Comparison of ENCODE assay signal across 18 mouse cellular contexts in genomic region chr7:134990911-134991310, GRCm38 (mm10). TPM values are rescaled to one million over a fixed set of nuclear protein-coding genes. Genes with fewer than 3 reads are reported as not detected.
"Had no signal": no experiment of that assay in that cellular context is flagged by ENCODE, and none has a peak within 500 bp of the region (broad histone marks: within the 10 kb centered on the region; RNA-seq: fewer than 3 reads in every experiment).

No protein-coding gene starts in this region.

- H3K27me3 ChIP-seq: liver, embryonic 13.5 days had no signal

- H3K36me3 ChIP-seq: liver, embryonic 13.5 days had no signal

- H3K9me3 ChIP-seq: liver, embryonic 13.5 days had no signal

- H3K27ac ChIP-seq: left cerebral cortex, adult 2 months; liver, embryonic 13.5 days had no signal

- H3K4me2 ChIP-seq: liver, embryonic 13.5 days; midbrain, embryonic 11.5 days had no signal

- DNase-seq: kidney, postnatal 10 days; kidney, postnatal 36 days; layer of hippocampus, postnatal 36 days; liver, embryonic 13.5 days; lung, adult 2 months; lung, postnatal 14 days; lung, postnatal 4 days; midbrain, embryonic 14.5 days; thymus, adult 2 months; thymus, postnatal 14 days; thymus, postnatal 4 days had no signal

- H3K9ac ChIP-seq: liver, embryonic 13.5 days had no signal

- H3K4me3 ChIP-seq: left cerebral cortex, adult 2 months; liver, embryonic 13.5 days had no signal

- H3K4me1 ChIP-seq: liver, embryonic 13.5 days had no signal

RNA-seq across cellular contexts. Expression of gene Fam196a, which starts 52.7 kb away (rescaled TPM):
- total RNA-seq: liver, adult 2 months; megakaryocyte progenitor cell, adult 5-6 weeks; megakaryocyte-erythroid progenitor cell, adult 5-6 weeks had no signal
- polyA plus RNA-seq: liver, adult 2 months; small intestine, adult 2 months; spleen, adult 2 months; thymus, adult 2 months had no signal
